Mouse (Mus musculus) kidney, embryonic 16.5 days (tissue): ENCODE data around the gene Cdh16. TPM values are rescaled to one million over a fixed set of nuclear protein-coding genes. Genes with fewer than 3 reads are reported as not detected.
"Not testable (repeated sequence)": the region's sequence is repeated elsewhere in the genome, so short reads cannot be mapped to it uniquely, and the experiment has no call there.

ENCODE experiments used
- ATAC-seq: fragments of 200-750 bp; cut with Nextera tagmentation; 2 replicates; pipeline ENCODE4 v1.8.0; 2017; ENCODE audit warnings: moderate TSS enrichment; ENCODE audit not compliant: low FRiP score, low TSS enrichment
- H3K27ac ChIP-seq: fragments of 300-500 bp; sonication (generic); 2 replicates; pipeline ENCODE4 v1.5.1; 2014; ENCODE audit warnings: low read length
- H3K27me3 ChIP-seq: fragments of 300-500 bp; sonication (generic); 2 replicates; pipeline ENCODE4 v1.6.1; 2014; ENCODE audit warnings: low read length, control low read depth, mixed read lengths; ENCODE audit not compliant: insufficient read depth
- H3K36me3 ChIP-seq: fragments of 300-500 bp; sonication (generic); 2 replicates; pipeline ENCODE4 v1.6.1; 2014; ENCODE audit warnings: low read length, control low read depth, mixed read lengths; ENCODE audit not compliant: insufficient read depth
- H3K4me1 ChIP-seq: fragments of 300-500 bp; sonication (generic); 2 replicates; pipeline ENCODE4 v1.6.1; 2014; ENCODE audit warnings: low read length, control low read depth, mixed read lengths; ENCODE audit not compliant: insufficient read depth
- H3K4me2 ChIP-seq: fragments of 300-500 bp; sonication (generic); replicated peaks from 2 replicates; pipeline ENCODE4 v1.6.1; 2014; ENCODE audit warnings: low read depth, low read length
- H3K4me3 ChIP-seq: fragments of 300-500 bp; sonication (generic); 2 replicates; pipeline ENCODE4 v1.5.1; 2014; ENCODE audit warnings: mild to moderate bottlenecking, low read length
- H3K9ac ChIP-seq: fragments of 300-500 bp; sonication (generic); replicated peaks from 2 replicates; pipeline ENCODE4 v1.6.1; 2014; ENCODE audit warnings: low read length
- H3K9me3 ChIP-seq: fragments of 300-500 bp; sonication (generic); 2 replicates; pipeline ENCODE4 v1.6.1; 2016; ENCODE audit warnings: low read length, control low read depth
- WGBS: fragments of 180-500 bp; shearing (Covaris S2); extraction: QIAGEN DNeasy Blood & Tissue Kit; methylation state at CpG from one replicate; pipeline ENCODE4 v1.1.7; 2014; 5-methylcytosine and 5-hydroxymethylcytosine counted together
- polyA plus RNA-seq: library from polyadenylated mRNA; unstranded; fragments of >200 nt; fragmentation: Nextera tagmentation; extraction: Ambion mirVana; gene quantifications from 2 replicates; pipeline ENCODE4 v1.2.1, GENCODE M21; 2015

Cdh16 gene
- polyA plus RNA-seq, 1 experiment from 2014 or later = 427 TPM

DNA sequence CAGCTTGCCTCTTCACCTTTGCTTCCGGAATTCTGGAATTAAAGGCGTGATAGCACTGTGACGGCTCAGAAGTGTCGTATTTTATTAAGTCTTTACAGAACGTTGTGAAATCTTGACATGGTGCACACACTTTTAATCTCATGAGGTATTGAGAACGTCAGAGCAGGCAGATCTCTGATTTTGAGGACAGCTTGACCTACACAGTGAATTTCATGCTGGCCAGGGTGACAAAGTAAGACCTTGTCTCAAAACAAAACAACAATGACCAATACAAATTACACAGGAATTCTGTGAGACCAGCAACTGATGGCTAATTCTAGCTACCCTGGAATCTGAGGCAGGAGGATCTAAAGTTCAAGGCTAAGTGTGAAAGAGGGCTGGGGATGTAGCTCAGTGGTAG lies 31.6 kb downstream of the Cdh16 start:
- Histone ChIP-seq H3K4me1 (peaks cover 22% of the 10 kb centered on the region), H3K9me3 (no peaks in the 10 kb centered on the region), H3K27me3 (no peaks in the 10 kb centered on the region), H3K4me2 (peak overlapping the region; percentile 82), H3K36me3 (peaks cover 20% of the 10 kb centered on the region), H3K9ac (no peak overlapping the region), H3K27ac (no peak overlapping the region), H3K4me3 (peak overlapping the region; percentile 75; the same call in 1 of the 2 replicates)
- 56% methylated on average over 6 of the region's 6 CpGs for WGBS
- ATAC-seq = no peak

DNA sequence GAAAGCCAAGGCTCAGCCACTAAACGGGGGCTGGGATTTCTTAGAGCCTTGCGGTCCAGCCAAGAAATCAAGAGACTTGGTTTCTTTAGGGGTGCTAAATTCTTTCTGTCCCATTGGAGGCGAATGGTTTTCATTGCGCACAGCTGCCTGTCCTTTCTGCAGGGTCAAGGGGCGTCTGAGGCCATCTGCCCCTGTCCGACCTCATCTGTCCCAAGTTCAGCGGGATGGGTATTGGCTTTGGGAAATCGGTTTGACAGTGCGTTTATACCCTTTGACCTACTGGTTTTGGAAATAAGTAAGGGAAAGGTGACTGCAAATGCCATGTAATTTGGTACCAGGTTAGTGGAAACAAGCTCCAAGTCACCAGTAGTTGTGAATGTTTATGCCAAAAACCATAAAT lies 32.3 kb downstream of the Cdh16 start:
- H3K27me3 ChIP-seq = no peaks in the 10 kb centered on the region
- ATAC-seq = no peak
- peak overlapping the region; percentile 88; the same call in 1 of the 2 replicates for H3K27ac ChIP-seq
- H3K36me3 ChIP-seq = peaks cover 20% of the 10 kb centered on the region
- peak overlapping the region; percentile 74 for H3K9ac ChIP-seq
- H3K4me1 ChIP-seq = peaks cover 16% of the 10 kb centered on the region
- peak overlapping the region; percentile 75 for H3K4me3 ChIP-seq
- 0% methylated on average over 9 of the region's 9 CpGs for WGBS
- peak overlapping the region; percentile 82 for H3K4me2 ChIP-seq
- no peaks in the 10 kb centered on the region for H3K9me3 ChIP-seq

DNA sequence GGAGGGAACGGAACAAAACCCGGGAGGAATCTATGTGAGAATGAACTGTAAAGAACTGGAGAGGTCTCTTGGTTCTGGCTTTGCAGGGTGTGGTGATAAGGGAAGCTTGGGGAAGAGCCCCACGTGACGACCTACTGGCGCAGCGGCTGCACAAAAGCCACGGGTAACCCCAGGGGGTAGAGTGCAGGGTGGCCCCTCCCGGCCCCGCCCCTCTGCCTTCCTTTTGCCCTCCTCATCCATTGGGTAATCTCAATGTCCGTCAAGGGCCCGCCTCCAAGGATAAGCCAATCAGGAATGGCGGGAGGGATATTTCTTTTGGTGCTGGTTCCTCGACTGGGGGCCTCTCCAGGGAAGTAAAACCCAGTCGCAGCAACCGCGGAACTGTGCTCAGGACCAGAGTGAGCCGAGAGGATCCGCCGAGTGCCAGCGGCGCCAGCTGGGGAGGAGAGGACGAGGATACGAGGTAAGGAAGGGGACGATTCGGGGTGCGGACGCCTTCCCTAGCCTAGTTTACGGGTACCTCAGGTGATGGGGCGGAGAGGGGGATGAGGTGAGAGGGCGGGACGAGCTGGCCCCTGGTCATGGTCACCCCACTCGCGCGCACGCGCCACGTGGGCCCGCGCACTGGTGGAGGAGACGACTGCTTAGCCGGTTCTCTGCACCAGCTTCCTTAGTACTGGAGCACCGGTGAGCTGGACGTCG lies 32.9 kb downstream of the Cdh16 start, which contains the start of gene Pdp2:
Pdp2 (plus strand) TSS at position 319 of the 702 bp plus-strand sequence.
- H3K4me1 ChIP-seq = peaks cover 16% of the 10 kb centered on the region
- under 1% methylated on average over 44 of the region's 44 CpGs for WGBS
- peak within 1 kb of the TSS; percentile 88 for H3K27ac ChIP-seq
- peak within 1 kb of the TSS; percentile 74 for H3K9ac ChIP-seq
- H3K4me3 ChIP-seq = peak within 1 kb of the TSS; percentile 75
- peak within 1 kb of the TSS; percentile 82 for H3K4me2 ChIP-seq
- no peaks in the 10 kb centered on the region for H3K9me3 ChIP-seq
- peak; percentile 99 for ATAC-seq
- peaks cover 20% of the 10 kb centered on the region for H3K36me3 ChIP-seq
- no peaks in the 10 kb centered on the region for H3K27me3 ChIP-seq

DNA sequence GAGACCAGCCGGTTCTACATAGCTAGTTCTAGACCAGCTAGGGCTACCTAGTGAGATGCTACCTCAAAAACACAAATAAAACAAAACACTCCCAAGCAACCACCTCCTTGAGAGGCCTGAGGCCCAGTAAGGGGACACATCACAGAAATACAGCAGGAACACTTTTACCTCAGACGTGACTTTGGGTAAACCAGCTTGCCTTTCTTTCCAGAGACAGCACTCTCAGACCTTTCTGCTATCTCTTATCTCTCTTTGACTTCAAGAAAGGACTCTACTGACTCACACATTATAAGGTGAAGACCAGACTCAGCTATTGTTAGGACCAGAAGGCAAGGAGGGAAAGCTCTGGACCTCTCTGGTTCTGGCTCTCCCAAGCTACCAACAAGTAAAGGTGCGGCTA lies 33.9 kb downstream of the Cdh16 start:
- H3K4me1 ChIP-seq = peaks cover 7% of the 10 kb centered on the region
- H3K27ac ChIP-seq = no peak overlapping the region
- no peaks in the 10 kb centered on the region for H3K9me3 ChIP-seq
- no peaks in the 10 kb centered on the region for H3K27me3 ChIP-seq
- WGBS = 94% methylated on average over 3 of the region's 3 CpGs
- H3K36me3 ChIP-seq = peaks cover 20% of the 10 kb centered on the region
- no peak for ATAC-seq
- H3K9ac ChIP-seq = no peak overlapping the region
- H3K4me3 ChIP-seq = no peak overlapping the region
- no peak overlapping the region for H3K4me2 ChIP-seq

DNA sequence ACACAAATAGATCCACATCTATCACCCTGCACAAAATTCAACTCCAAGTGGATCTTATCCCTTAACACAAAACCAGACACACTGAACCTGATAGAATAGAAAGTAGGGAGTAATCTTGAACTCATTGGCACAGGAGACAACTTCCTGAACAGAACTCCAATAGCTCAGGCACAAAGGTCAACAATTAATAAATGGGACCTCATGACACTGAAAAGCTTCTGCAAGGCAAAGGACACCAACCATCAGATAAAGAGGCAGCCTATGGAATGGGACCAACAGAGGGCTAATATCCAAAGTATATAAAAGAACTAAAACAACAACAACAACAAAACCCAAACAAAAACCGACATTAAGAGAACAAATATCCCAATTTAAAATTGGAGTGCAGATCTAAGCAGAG lies 39.7 kb downstream of the Cdh16 start:
- Histone ChIP-seq H3K27ac (no peak overlapping the region), H3K4me1 (no peaks in the 10 kb centered on the region), H3K9me3 (peaks cover 2% of the 10 kb centered on the region; the same call in 1 of the 2 replicates), H3K4me2 (no peak overlapping the region), H3K27me3 (no peaks in the 10 kb centered on the region), H3K36me3 (no peaks in the 10 kb centered on the region), H3K9ac (no peak overlapping the region), H3K4me3 (no peak overlapping the region)
- WGBS = 71% methylated on average over 1 of the region's 1 CpGs
- ATAC-seq = no peak

DNA sequence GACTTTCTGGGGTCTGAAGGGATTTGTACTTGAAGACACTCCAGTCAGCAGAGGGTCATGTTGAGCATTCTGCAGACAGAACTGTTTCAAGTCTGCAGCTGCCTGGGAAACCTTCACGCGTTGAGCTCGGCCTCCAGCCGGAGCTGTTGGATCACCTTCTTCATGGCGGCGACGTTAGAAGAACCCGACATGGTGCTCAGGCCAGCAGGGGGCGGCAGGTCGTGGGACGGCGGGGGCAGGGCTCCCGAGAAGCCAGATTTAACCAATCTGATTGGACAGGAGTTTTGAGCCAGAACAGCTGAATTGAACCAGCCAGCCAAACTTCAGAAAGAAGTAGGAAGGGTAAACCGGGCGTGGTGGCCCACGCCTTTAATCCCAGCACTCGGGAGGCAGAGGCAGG lies 46.6 kb downstream of the Cdh16 start:
- H3K4me2 ChIP-seq, H3K9ac ChIP-seq, H3K4me3 ChIP-seq, H3K9me3 ChIP-seq, H3K36me3 ChIP-seq, H3K27ac ChIP-seq, ATAC-seq, H3K4me1 ChIP-seq, H3K27me3 ChIP-seq: not testable (repeated sequence)
- 82% methylated on average over 17 of the region's 17 CpGs for WGBS

DNA sequence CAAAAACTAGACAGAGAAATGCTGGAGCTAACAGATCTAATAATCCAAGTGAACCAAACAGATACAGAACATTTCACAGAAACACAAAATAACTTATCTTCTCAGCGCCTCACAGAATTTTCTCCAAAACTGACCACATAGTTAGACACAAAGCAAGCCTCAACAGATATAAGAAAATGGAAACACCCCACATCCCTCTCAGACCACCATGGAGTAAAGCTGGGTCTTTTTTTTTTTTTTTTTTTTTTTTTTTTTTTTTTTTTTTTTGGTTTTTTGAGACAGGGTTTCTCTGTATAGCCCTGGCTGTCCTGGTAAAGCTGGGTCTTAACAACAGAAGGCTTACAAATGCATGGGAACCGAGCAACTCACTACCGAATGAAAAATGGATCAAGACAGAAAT lies 47.4 kb downstream of the Cdh16 start:
- Histone ChIP-seq H3K27ac (no peak overlapping the region), H3K36me3 (no peaks in the 10 kb centered on the region), H3K9ac (no peak overlapping the region), H3K27me3 (no peaks in the 10 kb centered on the region), H3K4me2 (no peak overlapping the region), H3K4me1 (no peaks in the 10 kb centered on the region), H3K4me3 (no peak overlapping the region), H3K9me3 (no peaks in the 10 kb centered on the region)
- 84% methylated on average over 3 of the region's 3 CpGs for WGBS
- ATAC-seq = no peak

DNA sequence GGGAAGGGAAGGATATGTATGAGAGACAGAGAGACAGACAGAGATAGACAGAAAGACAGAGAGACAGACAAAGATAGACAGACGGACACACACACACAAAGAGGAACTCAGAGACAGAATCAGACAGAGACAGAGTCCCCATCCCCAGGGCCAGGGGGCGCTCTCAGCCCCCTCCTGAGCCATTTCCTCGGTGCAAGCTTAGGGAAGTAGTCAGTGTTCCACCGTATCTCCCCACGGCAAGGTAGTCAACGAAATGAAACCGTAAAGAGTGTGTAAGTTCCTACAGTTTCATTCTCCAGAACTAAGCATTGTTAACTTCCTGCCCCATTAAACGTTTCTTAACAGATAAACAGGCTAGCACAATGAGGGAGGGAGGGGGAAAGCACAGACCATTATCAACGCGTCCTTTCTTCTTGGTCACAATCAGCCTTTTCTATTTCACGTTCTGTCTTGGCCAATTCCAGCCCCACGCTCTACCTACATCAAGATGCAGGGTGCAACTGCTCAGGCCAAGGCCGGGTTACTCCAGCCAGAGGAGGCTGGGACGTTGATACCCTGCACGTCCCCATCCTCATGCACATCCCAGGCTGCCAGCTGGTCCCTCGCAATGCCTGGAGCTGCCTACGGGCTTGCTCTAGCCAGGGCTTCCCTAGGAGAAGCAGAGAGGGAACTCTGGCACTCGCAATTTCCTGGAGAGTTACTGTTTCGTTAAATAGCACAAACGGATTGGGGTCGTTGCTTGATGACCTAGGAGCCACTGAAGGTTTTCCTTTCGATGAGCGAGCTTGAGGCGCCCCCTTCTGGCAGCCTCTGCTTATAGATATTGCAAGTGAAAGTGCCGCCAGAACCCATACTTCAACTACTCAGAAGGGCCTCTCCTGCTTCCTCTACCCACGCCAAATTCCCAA lies 53.5 kb downstream of the Cdh16 start:
- 8% methylated on average over 26 of the region's 26 CpGs for WGBS
- Histone ChIP-seq H3K4me3 (peak overlapping the region; percentile 50), H3K4me1 (peaks cover 3% of the 10 kb centered on the region; the same call in 1 of the 2 replicates), H3K27ac (no peak overlapping the region), H3K4me2 (peak overlapping the region; percentile 78), H3K36me3 (no peaks in the 10 kb centered on the region), H3K9ac (peak overlapping the region; percentile 63), H3K9me3 (no peaks in the 10 kb centered on the region), H3K27me3 (no peaks in the 10 kb centered on the region)
- ATAC-seq = peak; percentile 83

DNA sequence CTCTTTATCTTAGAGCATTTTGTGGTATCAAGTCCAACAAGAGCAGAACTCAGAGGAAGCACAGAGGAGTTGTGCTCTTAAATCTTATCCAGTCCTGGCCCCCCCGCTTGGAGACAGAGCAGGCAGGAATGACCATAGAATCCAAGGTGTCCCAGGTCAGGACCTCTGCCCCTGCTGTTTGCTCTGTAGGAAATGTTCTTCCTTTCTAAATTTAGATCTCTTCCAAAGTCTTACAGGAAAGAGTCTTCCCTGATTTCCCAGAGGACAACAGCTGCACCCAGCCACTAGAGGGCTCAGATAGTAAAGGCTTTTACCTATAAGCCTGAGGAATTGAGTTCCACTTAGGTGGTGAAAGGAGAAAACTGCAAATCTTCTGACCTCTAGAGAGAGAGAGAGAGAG lies 54.6 kb downstream of the Cdh16 start:
- ATAC-seq = no peak
- 41% methylated on average over 1 of the region's 1 CpGs for WGBS
- H3K27ac ChIP-seq = no peak overlapping the region
- no peak overlapping the region for H3K4me2 ChIP-seq
- H3K9me3 ChIP-seq = no peaks in the 10 kb centered on the region
- peaks cover 3% of the 10 kb centered on the region; the same call in 1 of the 2 replicates for H3K4me1 ChIP-seq
- H3K9ac ChIP-seq = no peak overlapping the region
- H3K27me3 ChIP-seq = no peaks in the 10 kb centered on the region
- no peaks in the 10 kb centered on the region for H3K36me3 ChIP-seq
- H3K4me3 ChIP-seq = no peak overlapping the region

DNA sequence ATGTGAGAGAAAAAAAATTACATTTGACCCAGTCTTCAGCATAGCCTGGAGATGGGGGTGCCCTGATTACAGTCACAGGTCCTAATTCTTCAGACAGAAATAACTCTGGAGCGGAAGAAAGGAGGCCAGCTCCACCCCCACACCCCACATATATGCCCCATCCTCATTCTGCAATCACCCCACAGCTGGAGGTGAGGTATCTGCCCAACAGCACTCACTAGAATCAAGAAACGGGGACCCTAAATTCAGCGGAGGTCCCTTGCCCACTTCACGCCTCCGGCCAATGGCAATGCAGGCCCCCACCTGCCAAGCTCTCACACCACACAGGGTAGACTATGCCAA lies 58.8 kb downstream of the Cdh16 start:
- Histone ChIP-seq H3K4me2 (no peak overlapping the region), H3K9me3 (no peaks in the 10 kb centered on the region), H3K36me3 (no peaks in the 10 kb centered on the region), H3K4me3 (no peak overlapping the region), H3K27ac (no peak overlapping the region), H3K4me1 (no peaks in the 10 kb centered on the region), H3K9ac (no peak overlapping the region), H3K27me3 (no peaks in the 10 kb centered on the region)
- WGBS = 90% methylated on average over 5 of the region's 5 CpGs
- ATAC-seq = no peak
